Mouse (Mus musculus) heart, embryonic 16.5 days (tissue): Measurements from ENCODE around the gene Mrgpra2a. TPM values are rescaled to one million over a fixed set of nuclear protein-coding genes. Genes with fewer than 3 reads are reported as not detected.
"Not testable (repeated sequence)": the region's sequence is repeated elsewhere in the genome, so short reads cannot be mapped to it uniquely, and the experiment has no call there.

Experiments
- ATAC-seq: fragments of 200-750 bp; cut with Nextera tagmentation; replicated peaks from 2 replicates; pipeline ENCODE4 v1.8.0; 2017; ENCODE audit warnings: moderate number of reproducible peaks; ENCODE audit not compliant: insufficient read depth, low FRiP score; ENCODE audit errors: extremely low read depth
- H3K27ac ChIP-seq: fragments of 300-500 bp; sonication (generic); 2 replicates; pipeline ENCODE4 v1.5.1; 2014; ENCODE audit warnings: mild to moderate bottlenecking, low read length, control low read depth, moderate library complexity
- H3K27me3 ChIP-seq: fragments of 300-500 bp; sonication (generic); 2 replicates; pipeline ENCODE4 v1.6.1; 2014; ENCODE audit warnings: low read length, mixed read lengths; ENCODE audit not compliant: control insufficient read depth, insufficient read depth
- H3K36me3 ChIP-seq: fragments of 300-500 bp; sonication (generic); 2 replicates; pipeline ENCODE4 v1.6.1; 2014; ENCODE audit not compliant: control insufficient read depth, insufficient read depth
- H3K4me1 ChIP-seq: fragments of 300-500 bp; sonication (generic); 2 replicates; pipeline ENCODE4 v1.6.1; 2014; ENCODE audit warnings: low read length, mixed read lengths; ENCODE audit not compliant: control insufficient read depth, insufficient read depth
- H3K4me2 ChIP-seq: fragments of 300-500 bp; sonication (generic); 2 replicates; pipeline ENCODE4 v1.6.1; 2014; ENCODE audit warnings: low read depth, mild to moderate bottlenecking, control low read depth, low read length
- H3K4me3 ChIP-seq: fragments of 300-500 bp; sonication (generic); 2 replicates; pipeline ENCODE4 v1.5.1; 2014; ENCODE audit warnings: mild to moderate bottlenecking, control low read depth, low read length
- H3K9ac ChIP-seq: fragments of 300-500 bp; sonication (generic); 2 replicates; pipeline ENCODE4 v1.6.1; 2014; ENCODE audit warnings: low read length, control low read depth
- H3K9me3 ChIP-seq: fragments of 300-500 bp; sonication (generic); replicated peaks from 2 replicates; pipeline ENCODE4 v1.6.1; 2016; ENCODE audit warnings: low read length; ENCODE audit not compliant: control insufficient read depth
- WGBS: fragments of 180-500 bp; shearing (Covaris S2); extraction: QIAGEN DNeasy Blood & Tissue Kit; methylation state at CpG from one replicate; pipeline ENCODE4 v1.1.7; 2014; 5-methylcytosine and 5-hydroxymethylcytosine counted together
- polyA plus RNA-seq: library from polyadenylated mRNA; unstranded; fragments of >200 nt; fragmentation: Nextera tagmentation; extraction: Ambion mirVana; gene quantifications from 2 replicates; pipeline ENCODE4 v1.2.1, GENCODE M21; 2015

Mrgpra2a gene
- not detected in 2 replicates for polyA plus RNA-seq

- H3K27ac ChIP-seq, H3K9me3 ChIP-seq, H3K27me3 ChIP-seq, H3K36me3 ChIP-seq, H3K4me1 ChIP-seq, ATAC-seq, H3K4me2 ChIP-seq, H3K4me3 ChIP-seq, H3K9ac ChIP-seq: not testable (repeated sequence)
- no CpG with 5 or more reads among the region's 1 CpGs for WGBS
Measured at GRCm38 (mm10) chr7:47452015-47452414, at the start of gene Mrgpra2a. Gene Mrgpra2a, minus strand, starts transcription at chr7:47452139.

DNA sequence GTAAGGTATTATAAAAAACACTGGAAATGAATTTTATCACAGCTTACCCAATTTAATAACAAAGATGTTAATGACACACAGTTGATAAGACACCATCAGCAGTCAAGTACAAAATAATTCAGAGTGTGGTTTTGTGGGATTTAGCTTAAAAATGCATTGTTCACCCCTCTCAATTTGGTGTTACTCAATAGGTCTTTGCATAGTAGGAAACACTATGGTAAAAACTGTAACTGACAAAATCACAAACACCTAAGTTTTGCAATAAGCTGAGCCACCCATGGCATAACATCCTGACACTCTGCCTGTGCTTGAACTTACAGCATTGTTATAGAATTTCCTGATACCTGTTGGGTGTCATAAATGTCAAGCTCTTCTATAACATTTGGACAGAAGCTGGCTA is 39.3 kb upstream of the Mrgpra2a start:
- ATAC-seq, H3K9me3 ChIP-seq, H3K4me2 ChIP-seq, H3K4me1 ChIP-seq, H3K27me3 ChIP-seq, H3K27ac ChIP-seq, H3K36me3 ChIP-seq, H3K4me3 ChIP-seq, H3K9ac ChIP-seq: not testable (repeated sequence)

GRCm38 (mm10) chr7:47489438-47489837 is 37.5 kb upstream of the Mrgpra2a start:
- H3K27me3 ChIP-seq, H3K4me2 ChIP-seq, H3K9ac ChIP-seq, H3K36me3 ChIP-seq, ATAC-seq, H3K27ac ChIP-seq, H3K9me3 ChIP-seq, H3K4me1 ChIP-seq, H3K4me3 ChIP-seq: not testable (repeated sequence)
- no CpG with 5 or more reads among the region's 1 CpGs for WGBS

DNA sequence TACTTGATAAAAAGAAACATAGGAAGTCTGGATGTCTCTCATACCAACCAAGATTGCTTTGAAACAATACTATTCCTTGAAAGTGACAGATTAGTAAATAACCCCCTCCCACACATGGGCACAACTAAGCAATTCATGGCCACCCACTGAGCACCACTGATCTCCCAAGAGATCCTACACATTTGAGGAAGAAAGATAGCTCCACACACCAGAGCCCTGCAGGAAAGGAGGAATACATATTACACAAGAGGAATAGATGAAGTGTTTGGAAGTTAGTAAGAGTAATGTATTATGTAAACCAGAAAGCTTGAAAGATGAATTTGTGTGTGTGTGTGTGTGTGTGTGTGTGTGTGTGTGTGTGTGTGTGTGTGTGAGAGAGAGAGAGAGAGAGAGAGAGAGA is 31.2 kb upstream of the Mrgpra2a start:
- not testable (repeated sequence) for H3K9ac ChIP-seq, H3K27me3 ChIP-seq, H3K4me1 ChIP-seq, H3K4me3 ChIP-seq, ATAC-seq, H3K4me2 ChIP-seq, H3K27ac ChIP-seq, H3K36me3 ChIP-seq, H3K9me3 ChIP-seq

DNA sequence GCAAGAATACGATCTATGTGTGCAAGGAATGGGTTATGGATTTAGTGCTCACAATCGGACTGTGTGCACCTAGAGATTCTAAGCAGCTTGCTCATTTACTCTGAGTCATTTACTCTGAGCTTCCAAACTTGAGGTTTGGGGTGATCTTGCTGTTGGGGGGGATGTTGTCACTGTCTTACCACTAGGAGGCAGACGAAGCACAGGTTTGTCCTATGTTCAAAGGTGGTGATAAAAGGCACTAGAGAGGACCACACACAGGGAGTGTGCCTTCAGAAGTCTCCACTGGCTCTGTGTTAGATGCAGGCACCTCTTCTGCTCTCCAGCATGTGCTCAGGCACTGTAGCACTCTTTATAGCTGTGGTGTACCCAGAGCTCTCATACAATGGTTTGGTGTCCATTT is 22.0 kb upstream of the Mrgpra2a start:
- H3K36me3 ChIP-seq, H3K9ac ChIP-seq, ATAC-seq, H3K4me2 ChIP-seq, H3K4me1 ChIP-seq, H3K27ac ChIP-seq, H3K27me3 ChIP-seq, H3K9me3 ChIP-seq, H3K4me3 ChIP-seq: not testable (repeated sequence)
- 31% methylated on average over 1 of the region's 3 CpGs for WGBS

DNA sequence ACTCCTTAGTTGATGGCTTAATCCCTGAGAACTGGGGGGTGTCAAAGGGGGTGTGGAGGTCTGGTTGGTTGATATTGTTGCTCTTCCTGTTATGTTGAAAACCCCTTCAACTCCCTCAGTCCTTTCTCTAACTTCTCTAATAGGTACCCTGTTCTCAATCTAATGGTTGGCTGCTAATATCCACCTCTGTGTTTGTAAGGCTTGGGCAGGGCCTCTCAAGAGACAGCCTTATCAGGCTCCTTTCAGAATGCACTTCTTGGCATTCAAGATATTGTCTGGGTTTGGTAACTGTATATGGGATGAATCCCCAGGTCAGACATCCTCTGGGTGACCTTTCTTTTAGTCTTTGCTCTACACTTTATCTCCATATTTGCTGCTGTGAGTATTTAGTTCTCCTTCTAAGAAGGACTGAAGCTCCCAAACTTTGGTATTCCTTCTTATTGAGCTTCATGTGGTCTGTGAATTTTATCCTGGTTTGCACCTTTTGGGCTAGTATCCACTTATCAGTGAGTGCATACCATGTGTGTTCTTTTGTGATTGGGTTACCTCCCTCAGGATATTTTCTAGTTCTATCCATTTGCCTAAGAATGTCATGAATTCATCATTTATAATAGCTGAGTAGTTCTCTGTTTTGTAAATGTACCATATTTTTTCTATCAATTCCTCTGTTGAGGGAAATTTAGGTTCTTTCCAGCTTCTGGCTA is 13.5 kb upstream of the Mrgpra2a start:
- not testable (repeated sequence) for H3K36me3 ChIP-seq, H3K27me3 ChIP-seq, H3K27ac ChIP-seq, H3K9ac ChIP-seq, H3K4me3 ChIP-seq, H3K4me2 ChIP-seq, H3K4me1 ChIP-seq, H3K9me3 ChIP-seq, ATAC-seq

- not testable (repeated sequence) for H3K27me3 ChIP-seq, H3K36me3 ChIP-seq, H3K27ac ChIP-seq, H3K4me1 ChIP-seq, H3K9me3 ChIP-seq, H3K4me3 ChIP-seq, ATAC-seq, H3K4me2 ChIP-seq, H3K9ac ChIP-seq
Measured at GRCm38 (mm10) chr7:47445729-47446128, 6.2 kb downstream of the Mrgpra2a start.

GRCm38 (mm10) chr7:47436463-47436862 is 15.5 kb downstream of the Mrgpra2a start:
- H3K27ac ChIP-seq, H3K4me1 ChIP-seq, H3K4me2 ChIP-seq, H3K4me3 ChIP-seq, H3K36me3 ChIP-seq, H3K27me3 ChIP-seq, ATAC-seq, H3K9ac ChIP-seq, H3K9me3 ChIP-seq: not testable (repeated sequence)
- 19% methylated on average over 1 of the region's 2 CpGs for WGBS

- not testable (repeated sequence) for H3K36me3 ChIP-seq, ATAC-seq, H3K27ac ChIP-seq, H3K9me3 ChIP-seq, H3K27me3 ChIP-seq, H3K4me3 ChIP-seq, H3K9ac ChIP-seq, H3K4me1 ChIP-seq, H3K4me2 ChIP-seq
Measured at GRCm38 (mm10) chr7:47427815-47428508, 24.0 kb downstream of the Mrgpra2a start.
